8 mouse cellular contexts compared by ENCODE assay signal in genomic region chr9:107533791-107534407, GRCm38 (mm10). TPM values are rescaled to one million over a fixed set of nuclear protein-coding genes. Genes with fewer than 3 reads are reported as not detected.
DNase-seq lines count a peak whose midpoint lies in the region; ATAC-seq and TF ChIP-seq lines count a peak whose summit lies in the region.

Gene Tmem115 (plus strand): TSS chr9:107533945.

- H3K27me3 ChIP-seq in heart, embryonic 10.5 days (ENCODE audit: insufficient read depth, poor library complexity, severe bottlenecking): 0 out of 2 replicates have a peak, but pooled peaks cover 5% of the 10 kb centered on the region
- H3K27me3 ChIP-seq in kidney, embryonic 16.5 days (ENCODE audit: insufficient read depth, low read length): no peaks in the 10 kb centered on the region
- no peaks in the 10 kb centered on the region for H3K27me3 ChIP-seq in liver, adult 2 months (ENCODE audit: control insufficient read depth, insufficient read depth, low read length)
- no peaks in the 10 kb centered on the region for H3K27me3 ChIP-seq in myocyte (ENCODE audit: control insufficient read depth, insufficient read depth, insufficient read length)
- H3K27me3 ChIP-seq in splenic B cell, adult 2 months (ENCODE audit: control insufficient read depth, insufficient read depth, low read length, poor library complexity, severe bottlenecking): 0 out of 2 replicates have a peak, but pooled peaks cover 3% of the 10 kb centered on the region

- peak; percentile 80 for ATAC-seq in erythroblast, adult 5-6 weeks (replicated peaks; ENCODE audit: low FRiP score, poor library complexity, severe bottlenecking)
- peak; percentile 98 for ATAC-seq in kidney, embryonic 16.5 days (ENCODE audit: low FRiP score, low TSS enrichment)

- H3K4me3 ChIP-seq in heart, embryonic 10.5 days: peak within 1 kb of the TSS; percentile 88
- peak within 1 kb of the TSS; percentile 96 for H3K4me3 ChIP-seq in kidney, embryonic 16.5 days (ENCODE audit: low read length)
- peak within 1 kb of the TSS; percentile 93 for H3K4me3 ChIP-seq in liver, adult 2 months (ENCODE audit: insufficient read depth, low read depth, low read length)
- H3K4me3 ChIP-seq in myocyte: peak within 1 kb of the TSS; percentile 92

- peak within 1 kb of the TSS; percentile 73 for H3ac ChIP-seq in myocyte (ENCODE audit: control insufficient read depth, insufficient read length)

- under 1% methylated on average over 48 of the region's 48 CpGs for WGBS in heart, embryonic 10.5 days
- WGBS in kidney, embryonic 16.5 days: under 1% methylated on average over 48 of the region's 48 CpGs
- under 1% methylated on average over 48 of the region's 48 CpGs for WGBS in liver, adult 2 months

- H3K9me3 ChIP-seq in heart, embryonic 10.5 days: no peaks in the 10 kb centered on the region
- H3K9me3 ChIP-seq in kidney, embryonic 16.5 days (ENCODE audit: low read length): no peaks in the 10 kb centered on the region

- TF ChIP-seq CTCF in liver, adult 2 months (IDR thresholded peaks at IDR 0.05; ENCODE audit: low read depth, low read length): 0 out of 2 replicates have a peak, but pooled peaks have one; percentile 8

- peaks cover 28% of the 10 kb centered on the region; the same call in 1 of the 2 replicates for H3K79me2 ChIP-seq in liver, adult 2 months (ENCODE audit: control insufficient read depth, insufficient read depth, low read length)
- peaks cover 34% of the 10 kb centered on the region for H3K79me2 ChIP-seq in myocyte (ENCODE audit: control insufficient read depth, insufficient read depth)

- peaks cover 24% of the 10 kb centered on the region for H3K36me3 ChIP-seq in heart, embryonic 10.5 days
- H3K36me3 ChIP-seq in kidney, embryonic 16.5 days (ENCODE audit: insufficient read depth, low read length): peaks cover 13% of the 10 kb centered on the region
- H3K36me3 ChIP-seq in liver, adult 2 months (ENCODE audit: control insufficient read depth, insufficient read depth, low read length): no peaks in the 10 kb centered on the region; the same call in 1 of the 2 replicates
- H3K36me3 ChIP-seq in myocyte (ENCODE audit: control insufficient read depth, insufficient read depth): peaks cover 6% of the 10 kb centered on the region
- H3K36me3 ChIP-seq in splenic B cell, adult 2 months (ENCODE audit: control insufficient read depth, insufficient read depth, low read length, poor library complexity, severe bottlenecking): peaks cover 6% of the 10 kb centered on the region

- H3K4me2 ChIP-seq in kidney, embryonic 16.5 days (replicated peaks; ENCODE audit: low read depth, low read length): peak within 1 kb of the TSS; percentile 99
- H3K4me2 ChIP-seq in myocyte (ENCODE audit: low read depth): peak within 1 kb of the TSS; percentile 86

- peak within 1 kb of the TSS; percentile 83 for H3K9ac ChIP-seq in kidney, embryonic 16.5 days (replicated peaks; ENCODE audit: low read length)
- peak within 1 kb of the TSS; percentile 93 for H3K9ac ChIP-seq in liver, adult 2 months (ENCODE audit: low read depth, low read length)

- peak within 1 kb of the TSS; percentile 92 for H3K27ac ChIP-seq in heart, embryonic 10.5 days
- peak within 1 kb of the TSS; percentile 84 for H3K27ac ChIP-seq in kidney, embryonic 16.5 days (ENCODE audit: low read length)
- peak within 1 kb of the TSS; percentile 84 for H3K27ac ChIP-seq in liver, adult 2 months (replicated peaks; ENCODE audit: insufficient read depth, low read depth, low read length)

- DNase-seq in B cell, adult 2 months: peak; percentile 88 to 90
- peak; percentile 100 for DNase-seq in brain, adult 2 months (ENCODE audit: low read depth, low spot score)
- peak; percentile 99 for DNase-seq in heart, embryonic 10.5 days (ENCODE audit: low spot score)
- peak; percentile 99 for DNase-seq in liver, adult 2 months (ENCODE audit: extremely low read depth, low read depth, low spot score)
- peak; percentile 94 for DNase-seq in splenic B cell, adult 2 months (ENCODE audit: low read depth, low spot score)

- H3K4me1 ChIP-seq in heart, embryonic 10.5 days: peaks cover 40% of the 10 kb centered on the region
- H3K4me1 ChIP-seq in kidney, embryonic 16.5 days (ENCODE audit: insufficient read depth, low read length): peaks cover 24% of the 10 kb centered on the region
- H3K4me1 ChIP-seq in liver, adult 2 months (ENCODE audit: control insufficient read depth, insufficient read depth, low read length): peaks cover 16% of the 10 kb centered on the region

- peak; percentile 78 for TF ChIP-seq POLR2A in liver, adult 2 months (IDR thresholded peaks at IDR 0.05; ENCODE audit: extremely low read depth, insufficient read depth, low read length)
- TF ChIP-seq POLR2A in myocyte (IDR thresholded peaks at IDR 0.05; ENCODE audit: insufficient read length, low read depth): peak; percentile 74

TF ChIP-seq in myocyte, 11 proteins besides CTCF, POLR2A, EP300 and RAD21:
- TF ChIP-seq CEBPB (IDR thresholded peaks at IDR 0.05; ENCODE audit: insufficient read depth, poor library complexity, severe bottlenecking) (no peak), MAX (IDR thresholded peaks at IDR 0.05; ENCODE audit: low read depth) (no peak), USF1 (IDR thresholded peaks at IDR 0.05; ENCODE audit: low read depth) (no peak), SRF (IDR thresholded peaks at IDR 0.05; ENCODE audit: control insufficient read depth, insufficient read length, low read depth) (no peak), POLR2AphosphoS2 (IDR thresholded peaks at IDR 0.05; ENCODE audit: insufficient read length, low read depth) (peak; percentile 70), TCF3 (IDR thresholded peaks at IDR 0.05; ENCODE audit: insufficient read length, low read depth) (no peak)

RNA-seq across cellular contexts. Expression of gene Tmem115, which starts in this region (rescaled TPM):
- 1.9 and 2.5 TPM in 2 replicates for total RNA-seq in erythroblast, adult 5-6 weeks (2015; ENCODE audit: low replicate concordance)
- 5.9 and 6.0 TPM in 2 replicates for total RNA-seq in erythroblast, adult 5-6 weeks (2017; ENCODE audit: low replicate concordance)
- polyA plus RNA-seq in heart, embryonic 10.5 days (2016; fragmentation: Nextera tagmentation; extraction: Ambion mirVana): 42.7 and 46.8 TPM in 2 replicates
- polyA plus RNA-seq in kidney, embryonic 16.5 days (2015; fragmentation: Nextera tagmentation; extraction: Ambion mirVana): 49.7 and 51.0 TPM in 2 replicates
- total RNA-seq in liver, adult 2 months (2014; rRNA removed): 10.9 and 14.0 TPM in 2 replicates
- polyA plus RNA-seq in liver, adult 2 months (2012; rRNA removed): 40.2 and 47.3 TPM in 2 replicates
- 43.4 TPM for polyA plus RNA-seq in myocyte (2012; fragmentation: generic; extraction: Trizol)

Comparison
In these comparisons a context has a peak if more than half of its experiments do, and no peak if none do; other contexts are left out.
1. Peak in every context shown above with its lines: DNase-seq, ATAC-seq, H3K4me3 ChIP-seq and H3K27ac ChIP-seq.